Comparison of ENCODE assay signal across 7 mouse cellular contexts in the genomic region with DNA sequence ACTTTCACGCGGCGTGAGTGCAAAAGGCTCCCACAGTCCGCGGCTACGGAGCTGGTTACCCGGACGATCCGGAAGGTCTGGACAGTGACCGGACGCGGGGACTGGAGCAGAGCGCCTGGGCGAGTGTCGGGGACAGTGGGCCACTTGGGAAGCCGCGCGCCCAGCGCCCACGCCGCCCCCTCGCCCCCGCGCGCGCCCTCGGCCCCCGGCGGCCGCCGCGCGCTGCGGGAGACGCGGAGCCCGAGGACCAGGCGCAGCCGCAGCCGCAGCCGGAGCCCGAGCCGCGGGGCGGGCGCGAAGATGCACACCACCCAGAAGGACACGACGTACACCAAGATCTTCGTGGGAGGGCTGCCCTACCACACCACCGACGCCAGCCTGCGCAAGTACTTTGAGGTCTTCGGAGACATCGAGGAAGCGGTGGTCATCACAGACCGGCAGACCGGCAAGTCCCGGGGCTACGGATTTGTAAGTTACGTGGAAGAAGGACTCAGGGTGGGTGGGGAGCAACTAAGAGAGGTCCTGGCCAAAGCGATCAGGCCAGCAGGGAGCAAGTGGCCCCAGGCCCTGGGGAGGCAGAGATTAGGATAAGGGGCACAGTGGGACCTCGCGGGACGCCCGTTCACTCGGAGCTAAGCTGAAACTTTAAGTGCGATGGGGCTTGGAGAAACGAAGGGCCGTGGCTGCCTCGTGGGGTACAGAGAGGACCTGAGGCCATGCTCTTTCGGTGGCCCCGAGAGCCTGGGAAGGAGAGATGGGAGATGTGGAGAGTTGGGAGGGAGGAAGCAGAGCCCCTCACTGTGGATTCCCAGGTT. TPM values are rescaled to one million over a fixed set of nuclear protein-coding genes. Genes with fewer than 3 reads are reported as not detected.
A peak's percentile ranks its signal among the peaks of the same experiment; 100 is the strongest.
DNase-seq lines count a peak whose midpoint lies in the region; ATAC-seq and TF ChIP-seq lines count a peak whose summit lies in the region.

No protein-coding gene starts in this region.

- peak; percentile 53; the same call in 1 of the 2 replicates for ATAC-seq in kidney, embryonic 15.5 days (replicated peaks; ENCODE audit: low FRiP score)

- TF ChIP-seq POLR2A in liver, adult 2 months (IDR thresholded peaks at IDR 0.05; ENCODE audit: extremely low read depth, insufficient read depth, low read length): no peak

- H3K27ac ChIP-seq in liver, adult 2 months (replicated peaks; ENCODE audit: insufficient read depth, low read depth, low read length): no peak overlapping the region
- peak overlapping the region; percentile 87 for H3K27ac ChIP-seq in forebrain, embryonic 10.5 days
- H3K27ac ChIP-seq in kidney, embryonic 15.5 days: no peak overlapping the region

- no peaks in the 10 kb centered on the region for H3K4me1 ChIP-seq in liver, adult 2 months (ENCODE audit: control insufficient read depth, insufficient read depth, low read length)
- peaks cover 26% of the 10 kb centered on the region for H3K4me1 ChIP-seq in forebrain, embryonic 10.5 days
- peaks cover 18% of the 10 kb centered on the region for H3K4me1 ChIP-seq in kidney, embryonic 15.5 days

- H3K79me2 ChIP-seq in liver, adult 2 months (ENCODE audit: control insufficient read depth, insufficient read depth, low read length): no peaks in the 10 kb centered on the region

- H3K9ac ChIP-seq in liver, adult 2 months (ENCODE audit: low read depth, low read length): no peak overlapping the region
- peak overlapping the region; percentile 61 for H3K9ac ChIP-seq in kidney, embryonic 15.5 days

- H3K36me3 ChIP-seq in liver, adult 2 months (ENCODE audit: control insufficient read depth, insufficient read depth, low read length): no peaks in the 10 kb centered on the region
- peaks cover 17% of the 10 kb centered on the region for H3K36me3 ChIP-seq in forebrain, embryonic 10.5 days (replicated peaks)
- no peaks in the 10 kb centered on the region for H3K36me3 ChIP-seq in kidney, embryonic 15.5 days
- H3K36me3 ChIP-seq in splenic B cell, adult 2 months (ENCODE audit: control insufficient read depth, insufficient read depth, low read length, poor library complexity, severe bottlenecking): no peaks in the 10 kb centered on the region

- peak overlapping the region; percentile 96 for H3K4me2 ChIP-seq in kidney, embryonic 15.5 days

- peaks cover 13% of the 10 kb centered on the region for H3K27me3 ChIP-seq in liver, adult 2 months (ENCODE audit: control insufficient read depth, insufficient read depth, low read length)
- peaks cover 20% of the 10 kb centered on the region for H3K27me3 ChIP-seq in forebrain, embryonic 10.5 days (ENCODE audit: poor library complexity, severe bottlenecking)
- H3K27me3 ChIP-seq in kidney, embryonic 15.5 days: peaks cover 21% of the 10 kb centered on the region
- no peaks in the 10 kb centered on the region; the same call in 1 of the 2 replicates for H3K27me3 ChIP-seq in splenic B cell, adult 2 months (ENCODE audit: control insufficient read depth, insufficient read depth, low read length, poor library complexity, severe bottlenecking)

- no peaks in the 10 kb centered on the region for H3K9me3 ChIP-seq in forebrain, embryonic 10.5 days
- H3K9me3 ChIP-seq in kidney, embryonic 15.5 days (replicated peaks): no peaks in the 10 kb centered on the region

- WGBS in liver, adult 2 months: 2% methylated on average over 73 of the region's 73 CpGs
- WGBS in forebrain, embryonic 10.5 days: under 1% methylated on average over 65 of the region's 73 CpGs
- under 1% methylated on average over 65 of the region's 73 CpGs for WGBS in kidney, embryonic 15.5 days

- DNase-seq in liver, adult 2 months (ENCODE audit: extremely low read depth, low read depth, low spot score): no peak
- DNase-seq in liver: no peak
- DNase-seq in adrenal gland, postnatal 36 days: peak; percentile 28 to 45
- peak; percentile 45 for DNase-seq in forebrain, embryonic 10.5 days (ENCODE audit: extremely low spot score, low spot score)
- DNase-seq in lung, postnatal 4 days: peak; percentile 20 to 38
- DNase-seq in splenic B cell, adult 2 months (ENCODE audit: low read depth, low spot score): peak; percentile 15

- no peak for TF ChIP-seq CTCF in liver, adult 2 months (IDR thresholded peaks at IDR 0.05; ENCODE audit: low read depth, low read length)

- H3K4me3 ChIP-seq in liver, adult 2 months (ENCODE audit: insufficient read depth, low read depth, low read length): peak overlapping the region; percentile 27; the same call in 1 of the 2 replicates
- peak overlapping the region; percentile 67 for H3K4me3 ChIP-seq in forebrain, embryonic 10.5 days
- H3K4me3 ChIP-seq in kidney, embryonic 15.5 days (replicated peaks): peak overlapping the region; percentile 70

RNA-seq across cellular contexts. Expression of a gene that starts 0.7 kb away (rescaled TPM):
- total RNA-seq in liver, adult 2 months (2014; rRNA removed): 0.07 and 0.18 TPM in 2 replicates
- 0.20 TPM in 1 of 2 replicates, not detected in the other for polyA plus RNA-seq in liver, adult 2 months (2012; rRNA removed)
- 10 to 100 TPM; 11.6 to 13.1 TPM for total RNA-seq in adrenal gland, postnatal 36 days (2021)
- polyA plus RNA-seq in forebrain, embryonic 10.5 days (2016; fragmentation: Nextera tagmentation; extraction: Ambion mirVana): 1.4 and 1.5 TPM in 2 replicates
- 1.3 and 1.5 TPM in 2 replicates for polyA plus RNA-seq in kidney, embryonic 15.5 days (2015; fragmentation: Nextera tagmentation; extraction: Ambion mirVana)

Comparison
In these comparisons a context has a peak if more than half of its experiments do, and no peak if none do; other contexts are left out.
1. DNase-seq: peak in adrenal gland, postnatal 36 days (2 of 2), forebrain, embryonic 10.5 days (single experiment), lung, postnatal 4 days (2 of 2) and splenic B cell, adult 2 months (single experiment); none in liver, adult 2 months (single experiment) and liver (single experiment).
2. Peak in every context shown above with its lines, with median percentiles within 50 percentile points of each other: H3K4me3 ChIP-seq.